Mouse (Mus musculus) gastrocnemius, postnatal 14 days (tissue): ENCODE measurements around the gene Foxf2. TPM values are rescaled to one million over a fixed set of nuclear protein-coding genes. Genes with fewer than 3 reads are reported as not detected.

ENCODE experiments used
- DNase-seq: peaks from one replicate; pipeline ENCODE4 v3.0.0; 2021; ENCODE audit warnings: mixed read lengths
- intact Hi-C: fragments of 180-260 bp; cut with DNase I; formaldehyde crosslinking; loops from one replicate; pipeline ENCODE4 v1.15.1; 2025; ENCODE audit warnings: low total_unique reads
- microRNA-seq, 2 experiments: library from miRNA; unstranded; fragments of <30 nt; microRNA quantifications; one replicate each; pipeline ENCODE4 v1.2.0; 2021
- total RNA-seq, 2 experiments: library from RNA; stranded (reverse); gene quantifications; 2 replicates each; pipeline ENCODE4 v1.2.3; 2021

The Foxf2 gene
- total RNA-seq, 2 experiments from 2014 or later: 0.16 TPM; not detected in 1

DNA sequence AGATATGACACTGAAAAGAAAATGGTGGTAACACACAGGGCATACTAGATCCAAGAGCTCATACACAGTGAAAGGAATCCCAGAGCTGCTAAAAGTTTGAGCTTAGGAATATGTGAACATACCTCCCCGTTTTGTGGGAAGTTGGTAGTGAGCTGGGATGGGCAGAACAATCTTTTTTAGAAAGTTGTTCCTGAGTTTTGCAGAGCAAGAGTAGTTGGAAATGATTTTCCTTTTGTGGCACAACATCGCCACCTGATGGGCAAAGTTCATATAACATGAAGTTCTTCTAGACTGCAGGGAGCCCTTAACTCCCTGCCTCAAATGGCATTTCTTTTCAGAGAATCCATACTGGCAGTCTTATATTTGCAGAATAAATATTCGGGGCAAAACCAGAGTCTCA lies 33.3 kb downstream of the Foxf2 start:
- DNase-seq: peak; percentile 19
- intact Hi-C loops: no loop called here

DNA sequence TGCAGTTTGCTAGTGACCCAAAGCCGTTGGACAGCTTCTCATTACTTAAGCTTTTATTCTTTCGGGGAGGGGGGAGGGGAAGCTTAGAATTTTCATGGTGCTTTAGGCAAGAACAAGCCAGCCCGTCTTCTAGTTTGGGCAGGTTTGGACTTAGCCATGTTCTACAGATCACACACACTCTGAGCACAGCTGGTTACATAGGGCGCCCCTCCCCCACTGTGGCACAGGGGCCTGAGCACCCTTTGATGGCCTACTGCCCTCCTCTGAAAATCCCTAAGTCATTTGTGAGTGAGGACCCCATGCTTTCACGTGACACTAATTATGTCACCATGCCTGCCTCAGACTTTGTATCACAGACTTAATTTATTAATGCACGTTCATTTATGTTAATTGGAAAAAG lies 35.6 kb downstream of the Foxf2 start:
- DNase-seq: no peak
- intact Hi-C loops: no loop called here

DNA sequence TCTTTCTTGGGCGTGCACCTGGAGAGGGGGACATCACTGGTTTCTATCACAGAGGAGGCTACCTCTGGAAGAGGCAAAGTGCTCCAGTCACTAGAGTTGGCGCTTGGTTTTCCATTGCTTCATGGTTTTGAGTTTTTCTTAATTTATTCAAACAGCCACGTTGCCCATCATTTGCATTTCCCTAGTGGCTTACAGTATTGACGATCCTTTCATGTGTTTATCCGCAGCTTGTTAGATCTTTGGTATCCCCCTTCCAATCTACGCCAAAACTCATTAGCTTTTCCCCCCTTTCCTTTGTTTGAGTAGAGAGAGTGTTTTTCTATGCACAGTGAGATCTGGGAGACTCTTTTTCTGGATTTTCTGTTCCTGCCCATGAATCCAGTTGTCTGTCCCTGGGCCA lies 39.8 kb downstream of the Foxf2 start:
- no peak for DNase-seq
- intact Hi-C loops: no loop called here

DNA sequence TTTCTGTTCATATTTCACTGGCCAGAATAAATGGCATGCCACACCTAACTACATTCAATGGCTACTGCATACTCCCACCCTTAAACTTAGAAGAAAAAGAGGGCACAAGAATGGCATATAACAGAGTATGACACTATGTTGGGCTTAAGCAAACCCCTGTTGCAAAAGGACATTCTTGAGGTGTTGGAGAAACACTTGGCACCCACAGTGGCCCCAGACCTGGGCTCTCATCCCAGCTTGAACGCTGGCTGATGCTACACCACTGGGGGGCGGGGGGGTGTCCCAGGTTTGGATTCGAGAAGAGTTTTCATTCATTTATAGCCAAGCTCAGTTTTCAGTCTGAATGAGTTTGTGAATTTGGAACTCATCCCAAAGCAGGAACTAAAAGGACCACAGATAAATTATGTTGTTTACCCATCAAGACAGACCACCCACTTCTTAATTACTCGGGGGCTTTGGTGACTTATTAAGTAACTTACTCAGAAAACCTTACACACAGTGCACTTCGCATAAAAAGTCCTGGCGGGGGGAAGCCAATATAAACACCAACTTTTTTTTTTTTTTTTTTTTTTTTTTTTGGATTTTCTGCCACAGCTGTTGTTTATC lies 42.4 kb downstream of the Foxf2 start:
- intact Hi-C loops: no loop called here
- no peak for DNase-seq

DNA sequence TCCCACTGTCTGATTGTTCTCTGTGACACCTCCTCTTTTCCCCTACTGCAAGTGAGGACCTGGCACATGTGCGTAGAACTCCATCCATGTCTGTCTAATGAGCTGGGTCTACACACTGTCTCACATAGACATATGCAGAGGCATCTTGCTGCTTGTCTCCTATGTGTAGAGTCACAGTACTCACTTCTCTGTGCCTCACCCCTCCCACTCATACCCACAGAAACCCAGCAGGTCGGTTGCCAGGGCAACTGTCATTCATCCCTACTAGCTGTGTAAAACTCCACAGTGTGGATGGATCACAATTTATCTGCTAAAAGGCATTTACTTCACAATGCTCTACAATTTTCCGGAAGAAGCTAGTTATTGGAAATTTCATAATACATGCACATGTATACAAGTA lies 46.5 kb downstream of the Foxf2 start:
- intact Hi-C loops: no loop called here

More for the DNA sequence above, 46.5 kb downstream of the Foxf2 start:
- DNase-seq: no peak

Small RNA genes lying within 50 kb of the gene (microRNA-seq; reads per million reads assigned to microRNA genes)
- 0 reads per million in 2 experiments for gene Gm27516

Other genes starting within 250 kb of the Foxf2 start
- not detected for gene Foxq1, start 69.7 kb upstream of the Foxf2 start, total RNA-seq
- not detected for gene A530084C06Rik, start 66.5 kb upstream of the Foxf2 start, total RNA-seq
- 1 to 10 TPM; 1.3 to 1.4 TPM for gene Foxc1, start 180.8 kb downstream of the Foxf2 start, total RNA-seq